Mouse (Mus musculus): ENCODE data around the gene Trmo. TPM values are rescaled to one million over a fixed set of nuclear protein-coding genes. Genes with fewer than 3 reads are reported as not detected.

Gene Trmo
- polyA plus RNA-seq (2012; rRNA removed): 4.4 and 5.3 TPM in 2 replicates

DNA sequence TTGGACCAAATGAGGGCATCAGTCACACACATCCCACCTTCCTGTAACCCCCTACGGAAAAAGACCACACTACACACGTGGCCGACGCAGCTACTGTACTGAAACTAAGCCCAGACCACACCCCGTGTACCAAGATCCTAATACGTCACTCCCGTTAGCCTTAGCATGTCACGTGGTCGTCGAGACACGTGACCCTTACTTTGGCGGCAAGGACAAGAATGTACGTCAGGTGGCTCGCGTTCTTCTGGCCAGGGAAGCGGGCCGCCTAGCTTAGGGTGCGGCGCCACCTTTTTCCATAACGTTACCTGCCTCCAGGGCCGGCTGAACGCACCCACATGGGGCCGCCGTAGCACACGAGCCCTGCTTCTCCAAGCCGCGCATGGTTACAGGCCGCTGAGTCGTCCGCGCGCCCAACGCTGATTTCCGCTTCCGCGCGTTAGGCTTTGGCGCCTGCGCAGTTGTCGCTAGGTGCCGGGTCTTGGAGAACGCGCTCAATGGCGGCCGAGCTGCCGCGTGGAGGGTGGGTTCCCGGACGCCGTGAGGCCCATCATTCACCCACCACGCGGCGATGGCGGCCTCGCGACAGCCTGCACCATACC, at the start of gene Trmo:
TSS of gene Trmo (minus strand) at position 425 of the 599 bp plus-strand sequence.
- peak; percentile 91 for DNase-seq (ENCODE audit: low read depth, low spot score)
- under 1% methylated on average over 56 of the region's 56 CpGs for WGBS

GRCm38 (mm10) chr4:46432339-46433036, 43.3 kb upstream of the Trmo start:
- 75% methylated on average over 12 of the region's 12 CpGs for WGBS
- DNase-seq (ENCODE audit: low read depth, low spot score): no peak

GRCm38 (mm10) chr4:46428903-46429499, 39.8 kb upstream of the Trmo start:
- DNase-seq (ENCODE audit: low read depth, low spot score): no peak
- WGBS: 64% methylated on average over 10 of the region's 10 CpGs

DNA sequence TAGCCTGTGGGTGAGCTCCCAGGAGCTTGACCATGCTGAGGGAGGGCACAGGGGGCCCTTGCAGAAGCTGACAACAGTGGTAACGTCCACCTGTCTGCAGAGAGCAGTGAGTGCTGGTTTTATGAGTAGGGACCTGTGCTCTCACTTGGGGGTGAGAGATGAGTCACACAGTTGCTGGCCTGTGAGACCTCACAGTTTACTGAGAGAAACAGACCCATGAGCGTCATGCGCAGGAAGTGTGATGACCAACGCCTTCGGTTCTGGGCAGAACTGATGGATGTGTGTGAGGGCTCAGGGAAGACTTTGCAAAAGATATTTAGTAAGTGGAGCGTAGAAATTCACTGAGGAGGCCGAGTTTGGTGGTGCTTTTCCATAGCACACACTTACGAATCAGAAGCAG, 33.4 kb upstream of the Trmo start:
- DNase-seq (ENCODE audit: low read depth, low spot score): no peak
- 60% methylated on average over 8 of the region's 8 CpGs for WGBS

GRCm38 (mm10) chr4:46418851-46419250, 29.6 kb upstream of the Trmo start:
- WGBS: 55% methylated on average over 9 of the region's 9 CpGs
- no peak for DNase-seq (ENCODE audit: low read depth, low spot score)

DNA sequence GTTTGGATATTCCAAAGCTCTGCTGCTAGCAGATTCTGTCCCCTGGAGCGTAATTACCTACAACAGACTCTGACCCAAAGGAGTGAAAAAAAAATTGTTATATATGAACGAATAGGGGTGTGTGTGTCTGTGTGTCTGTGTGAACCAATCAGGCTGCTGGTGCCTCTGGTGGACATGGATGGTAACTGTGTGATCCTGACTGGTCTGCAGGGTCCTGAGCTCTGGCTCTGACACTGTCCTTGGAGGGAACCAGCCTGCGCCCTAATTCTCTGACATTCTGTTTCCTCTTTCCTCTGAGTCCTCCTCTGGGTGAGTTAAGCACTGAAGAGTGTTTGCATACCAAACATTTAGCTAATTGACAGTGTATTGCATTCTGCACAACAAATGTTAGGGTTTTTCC, 28.3 kb upstream of the Trmo start:
- no peak for DNase-seq (ENCODE audit: low read depth, low spot score)
- 41% methylated on average over 3 of the region's 3 CpGs for WGBS

- no peak for DNase-seq (ENCODE audit: low read depth, low spot score)
- 72% methylated on average over 7 of the region's 7 CpGs for WGBS
These were observed 24.2 kb upstream of the Trmo start, which contains the start of gene Hemgn for GRCm38 (mm10) chr4:46413406-46413805. Gene Hemgn, minus strand, starts transcription at chr4:46413506.

DNA sequence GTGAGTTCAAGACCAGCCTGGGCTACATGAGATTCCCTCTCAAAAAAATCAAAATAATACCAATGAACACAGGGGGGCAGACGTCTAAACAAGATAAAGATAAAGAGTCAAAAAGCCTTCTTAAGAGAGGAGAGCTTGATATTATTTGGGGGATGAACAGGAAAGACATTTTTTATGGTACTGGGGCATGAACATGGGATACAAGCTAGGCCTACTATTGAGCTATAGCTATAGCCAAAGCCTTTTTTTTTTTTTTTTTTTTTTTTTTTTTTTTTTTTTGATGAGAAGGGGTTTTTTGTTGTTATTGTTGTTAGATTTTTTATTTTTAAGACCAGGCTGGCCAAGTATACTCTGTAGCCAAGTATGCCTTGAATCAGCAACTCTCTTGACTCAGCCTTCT, 22.9 kb upstream of the Trmo start:
- DNase-seq (ENCODE audit: low read depth, low spot score): no peak
- 51% methylated on average over 1 of the region's 1 CpGs for whole genome bisulfite sequencing

GRCm38 (mm10) chr4:46411489-46411888, 22.3 kb upstream of the Trmo start:
- WGBS: 63% methylated on average over 6 of the region's 6 CpGs

GRCm38 (mm10) chr4:46410677-46411076, 21.4 kb upstream of the Trmo start:
- 91% methylated on average over 5 of the region's 5 CpGs for WGBS
- no peak for DNase-seq (ENCODE audit: low read depth, low spot score)

More at GRCm38 (mm10) chr4:46411489-46411888, 22.3 kb upstream of the Trmo start:
- DNase-seq (ENCODE audit: low read depth, low spot score): no peak

DNA sequence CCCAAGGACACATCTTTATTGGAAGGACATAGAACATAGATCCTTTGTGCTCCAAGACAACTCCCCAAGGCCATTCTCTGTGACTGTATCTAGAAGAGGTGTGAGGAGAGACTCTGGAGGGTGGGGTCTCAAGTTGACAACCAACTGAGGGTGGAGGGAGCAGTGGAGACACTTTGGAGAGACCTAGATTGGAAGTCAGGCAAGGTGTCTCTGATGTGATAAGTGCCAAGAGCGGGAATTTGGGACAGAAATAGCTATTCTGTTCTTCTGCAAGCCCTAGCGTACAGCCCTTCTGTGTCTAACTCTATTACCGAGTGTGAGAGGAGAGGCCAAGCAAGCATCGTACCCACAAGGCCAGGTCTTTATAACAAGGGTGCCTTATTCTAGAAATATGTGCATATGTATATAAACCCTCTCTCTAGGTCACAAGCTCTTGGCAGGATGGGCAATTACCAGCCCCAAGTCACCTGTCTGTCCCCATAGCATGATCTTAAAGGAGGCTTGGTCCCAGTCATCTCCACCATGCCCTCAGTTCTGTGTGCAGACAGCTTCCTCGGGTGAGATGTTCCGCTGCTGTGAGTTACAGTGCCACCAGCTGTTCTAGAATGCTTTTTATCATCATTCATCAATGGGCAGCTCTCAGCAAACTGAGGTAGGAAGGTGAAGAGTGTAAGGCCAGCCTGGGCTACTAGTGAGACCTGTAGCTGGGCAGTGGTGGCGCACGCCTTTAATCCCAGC, 17.9 kb upstream of the Trmo start:
- 93% methylated on average over 8 of the region's 8 CpGs for WGBS
- no peak for DNase-seq (ENCODE audit: low read depth, low spot score)

DNA sequence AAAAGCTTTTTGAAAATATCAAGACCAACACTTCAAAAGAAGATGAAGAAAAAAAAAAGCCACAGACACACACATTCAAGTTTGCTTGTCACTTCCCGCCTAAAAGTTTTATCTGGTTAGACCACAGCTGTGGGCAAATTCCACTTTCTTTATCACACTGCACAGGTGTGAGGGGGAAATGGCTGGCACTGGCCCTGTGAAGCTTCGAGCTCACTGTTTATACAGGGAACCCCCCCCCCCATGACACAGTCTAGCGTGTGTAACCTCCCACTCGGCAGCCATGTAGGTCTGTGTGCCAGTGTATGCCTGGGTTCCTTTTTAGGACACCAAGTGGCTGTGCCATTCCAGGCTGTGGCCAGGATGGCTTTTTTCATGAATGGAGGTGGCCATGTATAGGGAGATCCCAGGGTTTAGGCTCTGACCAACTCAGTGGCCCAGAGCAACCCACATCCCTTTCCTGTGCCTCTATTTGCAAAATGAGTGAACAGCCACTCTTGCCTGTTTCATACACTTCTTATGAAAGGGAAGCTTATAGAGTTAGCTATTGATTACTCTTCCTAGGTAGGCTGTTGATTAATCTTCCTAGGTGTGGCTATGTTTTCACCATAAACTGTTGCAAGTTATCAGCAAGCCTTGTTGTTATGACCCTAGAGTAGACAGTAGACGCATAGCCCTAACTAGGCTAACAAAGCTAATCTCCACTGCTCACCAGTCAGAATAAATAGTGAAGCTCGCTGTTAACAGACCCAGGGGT, 15.0 kb upstream of the Trmo start:
- WGBS: 43% methylated on average over 6 of the region's 6 CpGs
- DNase-seq (ENCODE audit: low read depth, low spot score): no peak

DNA sequence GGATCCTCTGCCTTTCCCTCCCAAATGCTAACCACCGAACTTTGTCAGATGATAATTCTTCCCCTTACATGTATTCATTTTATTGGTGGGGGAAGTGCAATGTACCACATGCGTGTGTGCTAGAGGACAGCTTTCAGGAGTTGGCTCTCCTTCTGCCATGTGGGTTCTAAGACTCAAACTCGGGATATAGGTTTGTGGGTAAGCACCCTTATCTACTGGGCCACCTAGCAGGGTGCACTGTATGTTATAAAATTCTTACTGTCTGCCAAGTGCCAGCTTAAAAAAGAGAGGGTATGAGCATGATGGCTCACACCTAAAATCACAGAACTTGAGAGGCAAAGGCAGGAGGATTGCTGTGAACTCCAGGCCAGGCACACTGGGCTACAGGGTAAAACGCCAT, 9.6 kb upstream of the Trmo start:
- WGBS: 58% methylated on average over 4 of the region's 4 CpGs
- no peak for DNase-seq (ENCODE audit: low read depth, low spot score)

- no peak for DNase-seq (ENCODE audit: low read depth, low spot score)
- WGBS: 23% methylated on average over 5 of the region's 5 CpGs
These were observed 6.5 kb upstream of the Trmo start for GRCm38 (mm10) chr4:46395736-46396135.

- 76% methylated on average over 2 of the region's 2 CpGs for WGBS
- no peak for DNase-seq (ENCODE audit: low read depth, low spot score)
These were observed 5.2 kb upstream of the Trmo start for GRCm38 (mm10) chr4:46394388-46394787.

DNA sequence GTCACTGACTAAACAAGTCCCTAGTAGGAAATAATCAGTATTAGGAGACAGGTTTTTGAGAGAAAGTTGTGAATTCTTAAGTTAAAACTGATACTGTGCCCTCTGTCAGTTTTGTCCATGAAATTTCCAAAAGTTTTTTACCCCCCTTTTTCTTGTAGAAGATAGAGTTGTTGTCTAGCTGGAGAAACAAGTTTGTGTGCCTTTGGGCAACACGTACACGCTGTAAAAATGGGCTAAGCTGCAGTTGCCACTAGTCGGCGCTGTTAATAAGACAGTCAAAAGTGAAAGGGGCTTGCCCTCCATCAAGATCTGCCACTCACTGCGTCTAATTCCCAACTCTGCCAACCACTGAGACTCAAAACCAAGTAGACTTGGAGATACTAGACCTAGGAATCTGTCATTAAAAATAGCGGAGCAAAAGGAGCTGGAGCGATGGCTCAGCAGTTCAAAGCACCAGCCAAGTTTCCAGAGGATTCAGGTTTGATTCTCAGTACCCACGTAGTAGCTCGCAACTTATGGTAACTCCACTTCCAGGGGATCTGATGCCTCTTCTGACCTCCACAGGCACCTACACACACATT, 1.2 kb upstream of the Trmo start:
- DNase-seq (ENCODE audit: low read depth, low spot score): peak; percentile 68
- WGBS: 23% methylated on average over 9 of the region's 9 CpGs

DNA sequence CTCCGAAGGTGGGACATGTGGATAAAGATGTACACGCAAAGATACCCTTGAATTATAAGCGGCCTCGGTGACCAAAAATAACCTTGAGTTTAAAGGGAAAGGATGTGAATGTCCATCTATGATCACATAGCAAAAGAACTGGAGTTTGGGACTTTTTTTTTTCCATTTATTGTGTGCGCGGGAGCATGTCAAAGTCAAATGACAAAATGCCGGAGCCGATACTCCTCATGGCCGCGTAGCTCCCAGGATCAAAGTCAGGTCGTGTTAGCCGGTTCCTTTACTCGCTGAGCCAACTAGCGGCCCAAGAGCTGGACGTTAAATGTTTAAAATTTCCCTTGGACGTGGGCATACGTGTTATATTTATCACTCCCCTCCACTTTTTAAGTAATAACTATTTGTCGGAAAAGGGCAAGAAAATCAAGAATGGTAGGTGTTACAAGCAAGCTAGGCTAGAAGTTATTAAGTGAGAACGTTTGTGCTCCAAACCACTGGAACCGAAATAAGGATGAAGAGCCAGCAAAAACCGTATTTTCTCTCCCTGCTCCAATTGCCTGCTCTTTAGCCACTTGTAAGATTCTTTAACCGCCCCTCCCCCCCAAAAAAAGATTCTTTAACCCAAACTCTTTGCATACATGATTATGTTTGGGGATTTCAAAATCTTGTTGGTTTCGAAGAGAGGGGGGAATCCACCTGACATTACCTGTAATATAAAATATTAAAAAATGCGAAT, 540 bp upstream of the Trmo start:
- peak; percentile 38 for DNase-seq (ENCODE audit: low read depth, low spot score)
- WGBS: 1% methylated on average over 24 of the region's 24 CpGs

GRCm38 (mm10) chr4:46388556-46388955, 681 bp downstream of the Trmo start:
- 4% methylated on average over 5 of the region's 5 CpGs for WGBS
- no peak for DNase-seq (ENCODE audit: low read depth, low spot score)
